Mouse (Mus musculus) erythroblast, embryonic 14.5 days (primary cell): Measurements from ENCODE around the gene Nfic.

Experiments used
- GATA1 ChIP-seq: IDR thresholded peaks from 2 replicates; pipeline ENCODE4 v1.6.1; 2012; ENCODE audit warnings: low read length, inconsistent platforms, mixed read lengths
- TAL1 ChIP-seq: IDR thresholded peaks from 3 replicates; pipeline ENCODE4 v1.6.1; 2012; ENCODE audit warnings: low read length, inconsistent platforms, mixed read lengths

DNA sequence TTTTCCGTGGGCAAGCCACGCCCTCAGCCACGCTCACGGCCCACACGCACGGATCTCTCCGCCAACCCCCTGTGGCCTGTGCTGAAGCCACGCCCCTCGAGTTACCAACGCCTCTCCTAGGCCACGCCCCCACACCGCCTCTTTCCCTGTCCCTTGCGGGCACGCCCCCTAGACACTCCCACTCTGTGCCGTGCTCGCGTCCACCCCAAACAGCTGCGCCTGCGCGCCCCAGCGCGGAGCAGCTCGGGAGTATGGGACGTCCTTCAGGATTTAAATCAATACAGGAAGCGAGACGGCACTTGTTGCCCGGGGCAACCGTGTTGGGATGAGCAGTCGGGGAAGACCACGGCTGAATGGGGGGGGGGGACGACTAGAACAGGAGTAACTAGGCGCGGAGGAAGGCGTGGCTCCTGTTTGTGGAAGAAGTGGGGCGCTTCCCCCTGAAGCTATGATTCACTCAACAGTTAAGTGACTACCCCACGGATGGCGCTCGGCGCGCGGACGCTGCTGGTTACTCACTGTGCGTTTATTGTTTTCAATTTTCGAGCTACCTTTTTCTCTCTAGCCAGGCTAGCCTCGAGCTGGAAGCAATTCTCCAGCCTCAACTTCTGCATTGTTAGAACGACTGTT lies 76.8 kb downstream of the Nfic start:
- no peak for TF ChIP-seq GATA1
- no peak for TF ChIP-seq TAL1
